Mouse (Mus musculus): ENCODE measurements around the gene Agpat3.

DNA sequence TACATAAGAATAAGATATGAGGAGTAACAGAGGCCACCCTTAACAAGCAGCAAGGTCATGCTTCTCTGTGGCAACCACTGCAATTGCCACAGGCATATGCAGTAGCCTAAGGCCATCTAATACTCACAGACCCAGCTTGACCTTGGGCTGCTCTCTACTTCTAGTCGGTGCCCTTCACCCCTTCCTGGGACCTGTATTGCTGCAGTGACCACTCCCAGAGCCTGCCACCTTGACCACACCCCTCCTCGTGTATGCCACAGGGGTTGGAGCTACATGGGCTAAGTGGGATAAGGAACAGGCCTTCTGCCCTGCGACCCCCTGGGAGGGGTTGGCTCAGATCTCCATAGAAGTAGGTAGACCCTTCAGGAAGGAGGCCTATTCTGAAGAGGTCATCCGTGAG, 55.3 kb downstream of the Agpat3 start:
- TF ChIP-seq CTCF (IDR thresholded peaks at IDR 0.05; ENCODE audit: low read depth) (no peak), EP300 (optimal IDR thresholded peaks at IDR 0.05) (no peak)
